Comparison of ENCODE assay signal across 8 mouse cellular contexts in the genomic region with DNA sequence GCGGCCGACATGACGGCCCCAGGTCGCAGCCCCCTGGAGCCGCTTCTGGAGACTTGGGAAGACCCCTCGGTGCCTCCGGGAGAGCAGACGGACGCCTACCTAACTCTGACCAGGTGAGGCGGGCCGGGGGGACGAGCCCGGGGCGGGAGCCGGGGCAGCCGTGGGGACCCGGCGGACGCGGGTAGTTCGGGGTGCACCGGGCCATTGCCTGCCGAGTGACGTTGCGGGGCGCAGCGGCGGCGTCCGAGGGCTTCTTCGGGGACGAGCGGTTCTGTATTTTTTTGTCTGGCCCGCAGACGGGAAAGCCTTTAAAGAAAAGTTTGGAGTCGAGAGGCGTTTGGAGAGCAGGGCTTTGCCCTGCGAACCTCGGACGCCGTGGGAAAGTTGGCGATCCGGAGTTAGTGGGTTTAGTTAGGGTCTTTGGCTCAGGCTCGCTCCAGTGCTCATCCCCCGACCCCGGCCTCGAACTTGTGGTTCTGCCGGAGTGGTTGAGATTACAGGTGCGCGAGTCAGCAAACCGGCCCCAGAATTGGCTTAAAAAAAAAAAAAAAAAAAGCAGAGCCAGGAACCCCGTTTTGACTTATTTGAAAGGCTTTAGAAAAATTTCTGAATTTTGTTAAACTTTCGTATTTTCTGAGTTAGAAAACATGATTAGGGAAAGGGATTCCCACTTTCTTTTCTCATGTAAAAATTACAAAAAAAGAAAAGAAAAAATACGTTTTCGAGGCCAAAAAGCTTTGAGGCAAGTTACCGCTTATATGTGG. TPM values are rescaled to one million over a fixed set of nuclear protein-coding genes. Genes with fewer than 3 reads are reported as not detected.
DNase-seq lines count a peak whose midpoint lies in the region; ATAC-seq lines count a peak whose summit lies in the region.

No protein-coding gene starts in this region.

- WGBS in embryonic facial prominence, embryonic 10.5 days: 1% methylated on average over 56 of the region's 56 CpGs
- 2% methylated on average over 53 of the region's 56 CpGs for WGBS in heart, embryonic 11.5 days (ENCODE audit: insufficient replicate concordance)
- WGBS in limb, embryonic 12.5 days: under 1% methylated on average over 56 of the region's 56 CpGs
- WGBS in midbrain, embryonic 10.5 days: 1% methylated on average over 55 of the region's 56 CpGs

- peak overlapping the region; percentile 90 for H3K9ac ChIP-seq in heart, embryonic 11.5 days (ENCODE audit: low read depth, low read length)
- H3K9ac ChIP-seq in limb, embryonic 12.5 days (replicated peaks): peak overlapping the region; percentile 96

- peak overlapping the region; percentile 72 for H3K4me2 ChIP-seq in heart, embryonic 11.5 days
- peak overlapping the region; percentile 53 for H3K4me2 ChIP-seq in limb, embryonic 12.5 days

- peaks cover 22% of the 10 kb centered on the region for H3K4me1 ChIP-seq in embryonic facial prominence, embryonic 10.5 days
- H3K4me1 ChIP-seq in heart, embryonic 11.5 days (ENCODE audit: control insufficient read depth, insufficient read depth, low read length): 0 out of 2 replicates have a peak, but pooled peaks cover 7% of the 10 kb centered on the region
- peaks cover 10% of the 10 kb centered on the region for H3K4me1 ChIP-seq in limb, embryonic 12.5 days (replicated peaks)
- peaks cover 24% of the 10 kb centered on the region for H3K4me1 ChIP-seq in midbrain, embryonic 10.5 days

- H3K27ac ChIP-seq in embryonic facial prominence, embryonic 10.5 days (replicated peaks): peak overlapping the region; percentile 97
- H3K27ac ChIP-seq in heart, embryonic 11.5 days (ENCODE audit: low read depth, low read length): peak overlapping the region; percentile 63
- peak overlapping the region; percentile 95 for H3K27ac ChIP-seq in limb, embryonic 12.5 days
- peak overlapping the region; percentile 97 for H3K27ac ChIP-seq in midbrain, embryonic 10.5 days (replicated peaks)

- H3K27me3 ChIP-seq in embryonic facial prominence, embryonic 10.5 days (replicated peaks; ENCODE audit: low read depth, poor library complexity, severe bottlenecking): no peaks in the 10 kb centered on the region
- no peaks in the 10 kb centered on the region for H3K27me3 ChIP-seq in heart, embryonic 11.5 days (ENCODE audit: control insufficient read depth, insufficient read depth, low read length)
- H3K27me3 ChIP-seq in limb, embryonic 12.5 days: no peaks in the 10 kb centered on the region
- no peaks in the 10 kb centered on the region for H3K27me3 ChIP-seq in midbrain, embryonic 10.5 days (ENCODE audit: low read depth, poor library complexity, severe bottlenecking)

- no peak for DNase-seq in cerebellum, adult 9-11 months
- DNase-seq in CD8-positive naive resting alpha-beta T cell, adult 2 months (ENCODE audit: low read depth in 2 of 2, low spot score in 2 of 2): peak; percentile 29 to 34
- no peak for DNase-seq in embryonic facial prominence, embryonic 10.5 days (ENCODE audit: low spot score)
- no peak for DNase-seq in midbrain, embryonic 10.5 days (ENCODE audit: low spot score)
- DNase-seq in thymus, adult 18-20 months: peak; percentile 27 to 31

- peaks cover 42% of the 10 kb centered on the region for H3K36me3 ChIP-seq in embryonic facial prominence, embryonic 10.5 days (replicated peaks)
- H3K36me3 ChIP-seq in heart, embryonic 11.5 days (ENCODE audit: control insufficient read depth, insufficient read depth, low read length): peaks cover 13% of the 10 kb centered on the region
- H3K36me3 ChIP-seq in limb, embryonic 12.5 days: peaks cover 33% of the 10 kb centered on the region
- peaks cover 40% of the 10 kb centered on the region for H3K36me3 ChIP-seq in midbrain, embryonic 10.5 days

- peak overlapping the region; percentile 99 for H3K4me3 ChIP-seq in embryonic facial prominence, embryonic 10.5 days
- H3K4me3 ChIP-seq in heart, embryonic 11.5 days (ENCODE audit: low read depth, low read length): peak overlapping the region; percentile 93
- H3K4me3 ChIP-seq in limb, embryonic 12.5 days (replicated peaks): peak overlapping the region; percentile 96
- peak overlapping the region; percentile 99 for H3K4me3 ChIP-seq in midbrain, embryonic 10.5 days

- no peaks in the 10 kb centered on the region for H3K9me3 ChIP-seq in embryonic facial prominence, embryonic 10.5 days
- H3K9me3 ChIP-seq in heart, embryonic 11.5 days (replicated peaks; ENCODE audit: control insufficient read depth, low read length): no peaks in the 10 kb centered on the region
- no peaks in the 10 kb centered on the region for H3K9me3 ChIP-seq in limb, embryonic 12.5 days
- no peaks in the 10 kb centered on the region for H3K9me3 ChIP-seq in midbrain, embryonic 10.5 days (replicated peaks)

- peak; percentile 22 for ATAC-seq in cerebellum, adult (ENCODE audit: insufficient number of reproducible peaks, low FRiP score, low TSS enrichment)
- peak; percentile 70; the same call in 1 of the 2 replicates for ATAC-seq in heart, embryonic 11.5 days (replicated peaks; ENCODE audit: insufficient number of reproducible peaks, low FRiP score, low TSS enrichment)
- 0 out of 2 replicates have a peak, but pooled peaks have one; percentile 18 for ATAC-seq in limb, embryonic 12.5 days (ENCODE audit: insufficient number of reproducible peaks, insufficient read depth, low FRiP score, low TSS enrichment, low read depth)

RNA-seq across cellular contexts. Expression of a gene that starts 0.7 kb away (rescaled TPM):
- 41.0 and 43.4 TPM in 2 replicates for polyA plus RNA-seq in embryonic facial prominence, embryonic 10.5 days (2016; fragmentation: Nextera tagmentation; extraction: Ambion mirVana)
- 27.9 and 29.8 TPM in 2 replicates for polyA plus RNA-seq in heart, embryonic 11.5 days (2014; fragmentation: Nextera tagmentation; extraction: Ambion mirVana)
- polyA plus RNA-seq in limb, embryonic 12.5 days (2016; fragmentation: Nextera tagmentation; extraction: Ambion mirVana): 59.2 and 65.6 TPM in 2 replicates
- 32.1 and 35.5 TPM in 2 replicates for polyA plus RNA-seq in midbrain, embryonic 10.5 days (2016; fragmentation: Nextera tagmentation; extraction: Ambion mirVana)

RNA-seq across cellular contexts. Expression of a gene that starts 35.5 kb away (rescaled TPM):
- 44.7 and 57.7 TPM in 2 replicates for polyA plus RNA-seq in embryonic facial prominence, embryonic 10.5 days (2016; fragmentation: Nextera tagmentation; extraction: Ambion mirVana)
- 3.7 and 4.9 TPM in 2 replicates for polyA plus RNA-seq in heart, embryonic 11.5 days (2014; fragmentation: Nextera tagmentation; extraction: Ambion mirVana)
- 50.9 and 54.6 TPM in 2 replicates for polyA plus RNA-seq in limb, embryonic 12.5 days (2016; fragmentation: Nextera tagmentation; extraction: Ambion mirVana)
- 19.4 and 21.6 TPM in 2 replicates for polyA plus RNA-seq in midbrain, embryonic 10.5 days (2016; fragmentation: Nextera tagmentation; extraction: Ambion mirVana)

Comparison
In these comparisons a context has a peak if more than half of its experiments do, and no peak if none do; other contexts are left out.
1. ATAC-seq: peak in every context shown above with its lines; median percentile 70 in heart, embryonic 11.5 days; 22 in cerebellum, adult; 18 in limb, embryonic 12.5 days.
2. DNase-seq: peak in CD8-positive naive resting alpha-beta T cell, adult 2 months (2 of 2) and thymus, adult 18-20 months (2 of 2); none in cerebellum, adult 9-11 months (single experiment), embryonic facial prominence, embryonic 10.5 days (single experiment) and midbrain, embryonic 10.5 days (single experiment).
3. Peak in every context shown above with its lines, with median percentiles within 50 percentile points of each other: H3K27ac ChIP-seq and H3K4me3 ChIP-seq.